Mouse (Mus musculus) gastrocnemius, postnatal 4 days (tissue): ENCODE measurements around the gene Mmp21. TPM values are rescaled to one million over a fixed set of nuclear protein-coding genes. Genes with fewer than 3 reads are reported as not detected.

Experiments used
- DNase-seq, 2 experiments: peaks; one replicate each; pipeline ENCODE4 v3.0.0; 2021 to 2022; ENCODE audit warnings: low spot score in 2 of 2, mixed read lengths in 2 of 2
- total RNA-seq, 2 experiments: library from RNA; stranded (reverse); gene quantifications; 2 replicates each; pipeline ENCODE4 v1.2.3; 2021

Gene Mmp21
- total RNA-seq, 2 experiments from 2014 or later, result not detected

DNA sequence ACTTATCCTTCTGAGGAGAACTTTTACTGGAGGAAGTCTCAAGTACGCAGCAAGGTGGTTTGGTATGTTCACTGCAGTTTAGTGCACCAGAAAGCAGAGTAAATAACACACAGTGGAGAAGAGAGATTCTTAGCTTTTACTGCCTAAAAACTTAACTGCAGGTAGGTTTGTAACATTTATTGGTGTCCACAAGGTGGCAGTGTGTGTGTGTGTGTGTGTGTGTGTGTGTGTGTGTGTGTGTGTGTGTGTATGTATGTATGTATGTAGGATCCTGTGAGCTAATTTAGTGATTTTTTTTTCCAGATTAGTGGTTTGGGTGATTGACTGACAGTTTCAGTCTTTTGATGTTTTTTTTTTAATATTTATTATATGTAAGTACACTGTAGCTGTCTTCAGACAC is 10.8 kb downstream of the Mmp21 start:
- no peak for DNase-seq

DNA sequence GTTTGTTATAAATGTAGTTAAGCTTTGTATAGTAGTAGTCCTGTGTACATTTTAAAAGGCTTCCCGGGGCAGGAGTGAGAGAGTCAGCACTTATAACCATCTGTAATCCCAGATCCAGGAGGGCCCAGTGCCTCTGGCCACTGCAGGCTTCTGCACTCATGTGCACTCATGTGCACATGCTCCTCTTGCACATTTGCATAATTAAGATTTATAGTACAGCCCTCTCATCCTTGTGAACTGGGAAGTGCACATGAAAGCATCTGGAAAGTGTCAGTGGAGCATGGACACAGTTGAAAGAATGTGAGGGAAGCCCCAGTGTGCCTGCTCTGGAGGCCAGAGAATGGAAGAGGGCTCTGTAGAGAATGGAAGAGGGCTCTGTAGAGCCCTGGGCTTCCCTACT is 17.4 kb downstream of the Mmp21 start:
- DNase-seq, result no peak

DNA sequence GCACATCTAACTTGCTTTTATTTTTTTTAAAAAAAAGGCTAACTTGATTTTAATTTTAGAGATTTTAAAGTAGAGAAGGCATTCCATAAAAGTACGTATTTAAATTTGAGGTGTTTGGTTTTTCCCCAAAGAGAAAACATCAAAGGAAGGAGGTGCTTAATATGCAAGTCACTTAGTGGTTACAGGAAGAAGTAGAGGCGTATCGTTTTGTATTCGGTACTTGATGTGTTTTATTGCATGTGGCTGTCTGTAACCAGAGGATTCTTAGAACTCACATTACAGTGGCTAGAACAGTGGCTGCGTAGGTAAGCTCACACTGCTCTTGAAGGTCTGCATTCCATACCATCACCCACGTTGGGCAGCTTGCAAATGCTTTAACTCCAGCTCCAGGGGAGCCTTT is 34.1 kb downstream of the Mmp21 start:
- no peak for DNase-seq

DNA sequence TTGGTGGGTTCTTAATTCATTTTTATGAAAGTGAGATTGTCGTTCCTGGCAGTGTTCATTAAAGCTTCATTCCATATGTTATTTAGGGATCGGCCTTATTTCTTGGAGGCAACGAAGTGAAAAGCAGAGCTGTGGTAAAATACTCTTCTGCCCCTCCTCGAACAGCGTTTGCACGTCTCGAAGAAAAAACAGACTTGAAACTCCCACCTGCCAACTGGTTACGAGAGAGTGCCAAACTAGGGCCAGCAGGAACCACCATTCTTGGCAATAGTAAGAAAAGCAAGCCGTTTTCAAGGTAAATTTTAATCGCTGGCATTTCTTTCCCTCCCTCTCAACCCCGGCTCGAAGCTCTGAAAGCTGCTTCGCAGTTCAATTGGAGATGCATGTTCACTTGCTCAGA is 41.0 kb downstream of the Mmp21 start:
- no peak for DNase-seq

DNA sequence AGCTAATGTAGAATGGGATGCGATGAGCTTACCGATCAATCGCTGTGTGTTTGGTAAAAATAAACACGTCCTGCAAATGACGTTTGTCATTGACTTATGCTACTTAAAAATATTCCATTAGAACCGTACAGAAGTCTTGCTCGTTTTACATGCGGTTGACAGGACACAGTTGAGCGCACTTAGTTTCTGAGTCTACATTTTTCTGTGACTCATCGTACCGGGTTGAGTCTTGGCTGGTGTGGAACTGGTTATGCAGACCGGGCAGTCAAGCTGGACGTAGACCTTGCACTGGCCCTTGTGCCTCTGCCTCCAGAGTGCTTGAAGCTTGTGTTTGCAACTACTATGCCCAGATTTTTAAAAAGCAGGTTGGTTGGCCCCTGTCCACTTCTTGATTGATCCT is 41.6 kb downstream of the Mmp21 start:
- DNase-seq, result no peak

DNA sequence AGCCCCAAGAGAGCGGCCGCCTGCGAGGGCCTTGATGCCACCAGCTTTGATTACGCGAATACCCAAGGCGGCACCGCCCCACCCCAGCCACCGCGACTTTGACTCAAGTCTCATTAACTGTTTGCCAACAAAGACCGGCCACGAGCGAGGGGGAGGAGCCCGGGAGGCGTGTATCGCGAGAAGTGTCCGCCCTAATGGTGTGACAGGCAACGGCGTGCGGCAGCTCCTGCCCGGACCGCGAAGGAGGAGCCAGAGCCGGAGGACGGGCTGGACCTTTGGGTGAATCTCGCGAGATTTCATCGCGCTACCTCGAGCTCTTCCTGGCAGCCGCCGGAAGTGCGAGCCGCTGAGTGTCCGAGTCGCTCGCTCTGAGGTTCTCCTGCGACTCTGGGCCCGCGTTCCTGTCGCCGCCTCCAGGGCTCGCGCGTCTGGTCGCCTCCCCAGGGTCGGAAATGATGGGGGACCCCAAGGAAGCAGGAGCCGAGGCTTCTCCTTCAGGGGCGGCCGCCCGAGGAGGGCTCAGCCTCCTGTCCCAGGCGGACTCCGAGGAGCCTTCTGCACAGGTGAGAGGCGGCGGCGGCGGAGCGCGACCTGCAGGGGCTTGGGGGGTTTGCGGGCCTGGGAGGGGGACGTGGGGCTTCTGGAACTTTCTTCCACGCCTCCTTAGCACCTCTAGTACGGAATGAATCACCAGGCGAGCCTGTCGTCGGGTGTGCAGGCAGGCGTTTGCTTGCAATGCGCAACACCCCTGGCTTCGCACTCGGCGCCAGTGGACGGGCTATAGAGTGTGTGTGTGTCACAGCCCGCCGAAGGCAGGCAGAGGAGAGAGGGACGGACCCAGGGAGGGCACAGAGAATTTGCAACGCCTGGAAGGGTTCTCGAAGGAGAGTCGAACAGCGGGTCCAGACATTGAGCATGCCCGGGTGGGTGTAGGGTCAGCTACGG is 42.2 kb downstream of the Mmp21 start, which contains the start of gene Edrf1:
Gene Edrf1 (plus strand): TSS at position 183 of the 945 bp plus-strand sequence.
- DNase-seq, result peak; percentile 96 to 97

DNA sequence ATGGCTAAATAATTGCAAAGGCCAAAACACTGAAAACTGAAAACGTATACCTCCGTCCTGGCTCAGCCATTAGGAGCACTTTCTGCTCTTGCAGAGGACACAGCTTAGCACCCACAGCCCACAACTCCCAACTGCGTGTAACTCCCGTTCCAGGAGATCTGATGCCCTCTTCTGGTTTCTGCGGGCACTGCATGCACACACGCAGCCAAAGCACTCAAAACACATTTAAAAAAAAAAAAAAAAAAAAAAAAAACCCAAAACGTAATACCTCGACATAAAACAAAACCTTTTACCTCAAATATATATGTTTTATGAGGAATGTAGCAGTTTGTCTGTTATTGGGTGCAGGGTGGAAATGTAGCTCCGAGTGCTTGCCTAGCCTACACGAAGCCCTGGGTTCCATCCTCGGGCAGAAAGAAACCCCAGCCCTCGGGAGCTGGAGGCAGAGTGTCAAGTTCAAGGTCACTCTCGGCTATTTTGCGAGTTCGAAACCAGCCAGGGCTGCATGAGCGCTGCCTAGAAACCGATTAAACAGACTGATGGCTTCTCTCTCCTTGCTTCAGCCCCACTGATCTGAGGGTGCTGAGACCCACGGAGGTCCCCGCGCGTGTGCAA is 43.0 kb downstream of the Mmp21 start:
- peak; percentile 65 to 87 for DNase-seq

DNA sequence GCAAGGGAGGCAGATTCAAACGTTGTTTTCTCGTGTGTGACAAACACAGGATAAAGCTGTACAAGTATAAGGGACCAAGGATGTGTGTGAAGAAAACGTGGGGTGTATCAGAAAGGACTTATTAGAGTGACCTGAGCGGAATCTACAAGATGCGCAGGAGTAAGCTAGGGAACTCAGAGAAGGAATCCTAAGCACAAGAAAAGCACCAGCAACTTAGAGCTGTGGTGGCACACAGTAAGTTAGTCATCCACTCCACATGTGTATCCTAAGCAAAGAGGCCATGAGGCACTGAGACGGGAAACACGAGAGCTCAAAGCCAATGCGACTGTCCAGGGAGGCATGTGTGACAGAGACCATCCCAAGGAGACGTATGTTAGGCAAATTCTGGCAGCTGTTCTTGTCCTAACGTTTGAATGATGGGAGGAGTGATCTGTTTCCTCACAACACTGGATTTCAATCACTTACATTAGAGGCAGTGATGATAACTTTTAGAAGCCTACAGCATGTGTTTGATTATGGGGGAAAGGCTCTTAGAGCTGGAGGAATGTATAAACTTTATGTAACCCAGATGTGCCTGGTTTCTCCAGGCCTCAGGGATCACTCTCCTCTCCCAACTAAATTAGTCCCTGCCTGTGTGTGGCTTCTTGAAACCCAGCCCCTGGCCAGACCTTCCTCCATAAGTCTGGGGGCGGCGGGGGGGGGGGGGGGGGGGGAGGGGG is 44.8 kb downstream of the Mmp21 start:
- no peak for DNase-seq

DNA sequence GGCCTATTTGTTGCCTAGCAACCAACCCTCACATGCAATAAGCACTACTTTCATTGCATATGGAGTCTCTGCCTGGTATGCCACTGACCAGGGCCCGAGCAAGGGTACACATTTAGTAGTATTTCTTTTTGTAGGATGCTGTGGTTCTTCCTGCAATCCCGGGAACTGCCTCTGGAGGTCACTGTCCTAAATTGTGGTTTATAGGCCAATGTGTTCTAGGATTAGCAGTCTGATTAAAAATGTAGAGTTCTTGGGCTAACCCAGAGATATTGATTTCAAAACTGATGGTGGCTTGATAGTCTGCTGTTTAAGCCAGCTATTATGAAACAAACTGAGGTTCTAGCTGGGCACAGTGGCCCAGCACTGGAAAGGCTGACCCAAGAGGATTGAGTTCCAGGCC is 47.4 kb downstream of the Mmp21 start:
- peak in 1 of 2 experiments; percentile 24 for DNase-seq

DNA sequence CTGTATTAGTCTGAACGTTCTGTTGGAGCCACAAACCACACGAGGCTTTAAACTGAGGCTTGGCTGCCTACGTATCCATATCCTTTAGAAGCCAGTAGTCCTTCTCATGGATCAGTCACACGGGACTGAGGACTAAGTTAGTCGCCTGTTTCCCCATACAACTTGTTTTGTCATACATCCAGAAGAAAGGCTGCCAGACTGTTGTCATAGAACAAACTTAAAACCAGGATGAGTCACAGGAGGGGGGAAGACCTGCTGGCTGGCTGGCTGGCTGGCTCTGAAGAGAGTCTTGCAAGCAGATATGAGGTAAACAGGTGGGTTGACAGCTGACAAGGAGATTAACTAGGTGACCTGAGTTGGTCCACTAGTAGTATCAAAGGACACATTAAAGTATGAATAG is 49.0 kb downstream of the Mmp21 start:
- DNase-seq, result no peak

DNA sequence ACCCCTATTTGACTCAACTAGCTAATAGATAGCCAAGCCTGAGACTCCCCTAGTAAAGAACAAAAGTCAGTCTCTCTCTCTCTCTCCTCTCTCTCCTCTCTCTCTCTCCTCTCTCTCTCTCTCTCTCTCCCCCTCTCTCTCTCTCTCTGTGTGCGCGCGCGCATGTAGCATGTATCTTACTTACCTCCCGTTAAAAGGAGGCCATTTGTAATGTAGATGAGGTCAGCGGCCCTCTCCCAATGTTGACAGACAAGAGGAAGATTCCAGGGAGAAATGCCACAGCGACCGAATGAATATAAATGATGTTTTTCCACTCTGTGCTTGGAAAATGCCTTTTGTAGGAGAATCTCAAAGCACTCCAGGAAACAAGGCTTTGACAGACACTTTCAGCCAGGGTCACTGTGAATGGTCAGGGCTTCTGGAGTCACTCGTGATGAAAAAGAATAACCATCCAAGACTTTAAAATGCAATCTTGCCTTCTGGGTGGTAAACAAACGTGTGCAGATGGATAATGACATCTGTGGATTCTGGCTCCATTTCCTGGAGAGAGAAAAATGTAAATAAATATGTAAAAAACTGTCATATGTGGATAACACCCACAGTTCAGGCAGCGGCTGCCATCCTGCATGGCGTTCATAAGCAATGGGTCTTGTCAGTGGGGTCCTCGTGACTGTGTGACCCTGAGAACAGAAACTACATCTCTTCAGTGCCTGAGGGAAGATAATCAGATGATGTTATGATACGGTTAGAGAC is 52.5 kb downstream of the Mmp21 start:
- DNase-seq, result no peak

Other genes with a start within 250 kb of the Mmp21 start
- gene Tex36, start 77.9 kb downstream of the Mmp21 start, total RNA-seq, result not detected
- 10 to 100 TPM; 14.6 to 15.1 TPM for gene Edrf1, start 42.5 kb downstream of the Mmp21 start, total RNA-seq
- gene Bccip, start 29.3 kb upstream of the Mmp21 start, total RNA-seq, result 10 to 100 TPM; 54.7 to 58.7 TPM
- 10 to 100 TPM; 13.7 to 15.9 TPM for gene Uros, start 30.0 kb upstream of the Mmp21 start, total RNA-seq
- under 1 TPM in 1 of 2 experiments, not detected in 1; 0.41 TPM for gene Fank1, start 96.8 kb upstream of the Mmp21 start, total RNA-seq
- 10 to 100 TPM; 41.6 to 45.1 TPM for gene Dhx32, start 102.7 kb upstream of the Mmp21 start, total RNA-seq